Mouse (Mus musculus) subcutaneous adipose tissue, adult 2 months (tissue): Measurements from ENCODE around the gene Fat2. TPM values are rescaled to one million over a fixed set of nuclear protein-coding genes. Genes with fewer than 3 reads are reported as not detected.

Source experiments
- polyA plus RNA-seq: library from polyadenylated mRNA; depleted of rRNA; stranded (reverse); fragments of >200 nt; gene quantifications from 2 replicates; pipeline ENCODE4 v1.2.3, GENCODE M21; 2012; ENCODE audit warnings: low replicate concordance; rRNA removed

The Fat2 gene
- under 0.01 and 0.23 TPM in 2 replicates for polyA plus RNA-seq

DNA sequence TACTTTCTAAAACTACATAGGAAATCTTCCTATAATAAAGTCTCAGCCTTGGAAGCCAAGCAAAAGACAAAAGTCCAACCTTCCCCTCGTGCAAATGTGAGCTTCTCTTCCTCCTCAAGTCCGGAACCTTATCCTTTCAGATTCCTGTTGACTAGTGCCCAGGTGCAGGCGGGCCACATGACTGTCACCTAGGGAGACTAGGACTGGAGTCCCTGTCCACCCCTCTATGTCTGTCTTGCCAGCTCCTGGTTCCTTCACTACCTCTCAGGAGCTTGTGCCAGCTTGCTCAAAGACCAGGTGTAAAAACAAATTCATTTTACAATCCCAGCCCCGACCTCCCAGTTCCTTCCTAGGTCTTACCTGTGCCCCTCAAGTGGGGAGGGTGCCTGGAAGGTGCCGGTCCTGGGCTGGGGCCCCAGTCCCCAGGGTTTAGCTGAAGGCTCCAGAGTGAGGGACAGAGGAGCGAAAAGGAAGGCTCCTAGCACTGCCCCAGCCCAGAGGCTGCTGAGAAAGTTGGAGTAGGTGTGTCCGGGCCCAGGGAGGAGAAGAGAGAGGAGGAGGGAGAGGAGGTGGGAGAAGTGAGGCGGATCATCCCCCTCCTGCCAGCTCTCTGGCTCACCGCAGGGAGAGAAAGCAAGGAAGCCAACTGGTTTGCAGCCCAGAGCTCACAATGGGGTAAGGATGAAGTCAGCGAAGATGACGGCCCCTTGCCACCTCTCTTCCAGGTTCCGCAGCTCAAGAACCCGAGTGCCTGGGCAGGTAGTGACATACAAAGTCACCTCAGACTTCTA lies at the start of gene Fat2:
Gene Fat2, minus strand, starts transcription at position 464 of the 791 bp plus-strand sequence.

DNA sequence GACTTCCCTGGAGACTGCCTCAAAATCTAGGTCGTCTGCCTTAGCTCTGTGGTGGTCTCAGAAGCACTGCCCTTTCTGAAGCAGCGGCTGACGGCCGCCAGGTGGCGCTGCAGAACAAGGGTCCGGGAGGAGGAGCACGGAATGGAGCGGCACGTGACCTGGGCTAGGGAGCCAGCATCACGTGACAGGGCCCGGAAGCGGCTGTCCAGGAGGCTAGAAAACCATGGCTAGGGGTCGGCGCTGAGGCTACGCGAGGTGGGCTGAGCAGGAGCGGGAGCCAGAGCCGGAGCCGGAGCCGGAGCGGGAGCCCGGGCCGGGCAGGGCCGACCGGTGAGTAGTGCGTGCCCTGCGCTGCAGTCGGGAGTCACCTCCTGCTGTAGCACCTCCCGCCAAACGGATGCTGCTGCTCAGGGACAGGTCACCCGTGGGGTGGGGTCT lies 132.2 kb downstream of the Fat2 start, which contains the start of gene Slc36a1:
Gene Slc36a1, plus strand, starts transcription at position 192 of the 438 bp plus-strand sequence.

Other genes with a start within 250 kb of the Fat2 start
- 108 and 171 TPM in 2 replicates for gene Gm2a, start 238.4 kb downstream of the Fat2 start, polyA plus RNA-seq
- 0.10 TPM in 1 of 2 replicates, not detected in the other for gene Slc36a3, start 184.9 kb downstream of the Fat2 start, polyA plus RNA-seq
- 201 and 465 TPM in 2 replicates for gene Slc36a2, start 151.5 kb downstream of the Fat2 start, polyA plus RNA-seq
- 17.5 and 21.3 TPM in 2 replicates for gene Slc36a1, start 132.2 kb downstream of the Fat2 start, polyA plus RNA-seq
- 3,898 and 8,730 TPM in 2 replicates for gene Sparc, start 86.6 kb upstream of the Fat2 start, polyA plus RNA-seq
- gene Atox1, start 124.7 kb upstream of the Fat2 start, polyA plus RNA-seq: 474 and 698 TPM in 2 replicates
- gene G3bp1, start 133.1 kb upstream of the Fat2 start, polyA plus RNA-seq: 23.3 and 48.8 TPM in 2 replicates